Mouse (Mus musculus) cerebellum, adult 2 months (tissue): ENCODE results near the gene Rpl23.

Experiments used
- CTCF ChIP-seq: fragments of 200-500 bp; IDR thresholded peaks from 2 replicates; pipeline ENCODE4 v1.5.1; 2011; ENCODE audit warnings: low read depth, mild to moderate bottlenecking, control low read depth, low read length, moderate library complexity, borderline replicate concordance; ENCODE audit not compliant: insufficient read depth
- POLR2A ChIP-seq: fragments of 200-500 bp; IDR thresholded peaks from 2 replicates; pipeline ENCODE4 v1.6.1; 2011; ENCODE audit warnings: low read length, control low read depth, borderline replicate concordance; ENCODE audit not compliant: insufficient read depth

GRCm38 (mm10) chr11:97801409-97802193 lies 19.4 kb upstream of the Rpl23 start:
- TF ChIP-seq CTCF (peak; percentile 34; the same call in 1 of the 2 replicates), POLR2A (no peak)
